9 mouse cellular contexts compared by ENCODE assay signal in genomic region chr19:50258718-50259413, GRCm38 (mm10).
DNase-seq lines count a peak whose midpoint lies in the region; ATAC-seq and TF ChIP-seq lines count a peak whose summit lies in the region.
"Had no signal": no experiment of that assay in that cellular context is flagged by ENCODE, and none has a peak within 500 bp of the region (broad histone marks: within the 10 kb centered on the region; RNA-seq: fewer than 3 reads in every experiment).

No protein-coding gene starts in this region.

- H3K4me3 ChIP-seq in midbrain, postnatal 0 days (ENCODE audit: low read depth, low read length) = no peak overlapping the region

- no peak overlapping the region for H3K27ac ChIP-seq in midbrain, postnatal 0 days (ENCODE audit: low read depth, low read length)
- H3K27ac ChIP-seq: macrophage had no signal

- DNase-seq in kidney, adult 9 months = peak; percentile 35
- DNase-seq in kidney, adult 11 months = no peak
- DNase-seq in NIH3T3 (ENCODE audit: low read depth) = peak; percentile 70
- peak; percentile 81 for DNase-seq in cerebellum, postnatal 14 days
- DNase-seq in left cerebral cortex, adult 18-20 months (ENCODE audit: low spot score in 2 of 2) = peak; percentile 56 to 66
- DNase-seq in midbrain, postnatal 0 days (ENCODE audit: low spot score) = peak; percentile 79

- no peak overlapping the region for H3K9ac ChIP-seq in midbrain, postnatal 0 days (replicated peaks; ENCODE audit: low read length, poor library complexity, severe bottlenecking)

- no peaks in the 10 kb centered on the region for H3K36me3 ChIP-seq in midbrain, postnatal 0 days (ENCODE audit: insufficient read depth, low read length)

- H3K4me1 ChIP-seq in midbrain, postnatal 0 days (ENCODE audit: insufficient read depth, low read length) = no peaks in the 10 kb centered on the region

- peak; percentile 94 for TF ChIP-seq CTCF in midbrain, postnatal 0 days (IDR thresholded peaks at IDR 0.05)

- ATAC-seq in granulocyte monocyte progenitor cell, adult 5-6 weeks (replicated peaks; ENCODE audit: poor library complexity, severe bottlenecking) = peak; percentile 40; the same call in 1 of the 2 replicates
- no peak for ATAC-seq in midbrain, postnatal 0 days (ENCODE audit: low FRiP score)
- ATAC-seq in megakaryocyte-erythroid progenitor cell, adult 5-6 weeks (replicated peaks; ENCODE audit: low FRiP score, low TSS enrichment, poor library complexity, severe bottlenecking) = no peak

- no peaks in the 10 kb centered on the region for H3K9me3 ChIP-seq in midbrain, postnatal 0 days (ENCODE audit: low read length)

- no peak overlapping the region for H3K4me2 ChIP-seq in midbrain, postnatal 0 days (ENCODE audit: low read depth, low read length, poor library complexity, severe bottlenecking)

- WGBS in midbrain, postnatal 0 days = 39% methylated on average over 16 of the region's 16 CpGs

- H3K27me3 ChIP-seq in midbrain, postnatal 0 days (ENCODE audit: insufficient read depth, low read length) = no peaks in the 10 kb centered on the region
